Mouse (Mus musculus) layer of hippocampus, adult 2 months (tissue): Measurements from ENCODE around the gene Arhgap40. TPM values are rescaled to one million over a fixed set of nuclear protein-coding genes. Genes with fewer than 3 reads are reported as not detected.

Experiments used
- DNase-seq, 2 experiments: peaks; one replicate each; pipeline ENCODE4 v3.0.0; 2022; ENCODE audit warnings: low spot score in 2 of 2
- H3K27ac ChIP-seq: fragments of 200-600 bp; 2 replicates; pipeline ENCODE4 v1.8.1; 2022
- H3K4me3 ChIP-seq: fragments of 200-600 bp; 2 replicates; pipeline ENCODE4 v1.8.1; 2022; ENCODE audit warnings: mild to moderate bottlenecking
- CTCF ChIP-seq: fragments of 200-600 bp; conservative IDR thresholded peaks from 2 replicates; pipeline ENCODE4 v1.8.1; 2022; ENCODE audit warnings: antibody characterized with exemption, mild to moderate bottlenecking, moderate library complexity
- total RNA-seq, 2 experiments: library from RNA; stranded (reverse); gene quantifications; 2 replicates each; pipeline ENCODE4 v1.2.3; 2021

Gene Arhgap40
- total RNA-seq, 2 experiments from 2014 or later, result not detected

- Histone ChIP-seq H3K4me3 (no peak overlapping the region), H3K27ac (no peak overlapping the region)
- no peak for DNase-seq
- TF ChIP-seq CTCF, result no peak
Observed at GRCm38 (mm10) chr2:158595577-158595976, 83.0 kb downstream of the Arhgap40 start.

- no peak for DNase-seq
- no peak for TF ChIP-seq CTCF
- Histone ChIP-seq H3K27ac (no peak overlapping the region), H3K4me3 (no peak overlapping the region)
Observed at GRCm38 (mm10) chr2:158596803-158597202, 84.2 kb downstream of the Arhgap40 start.

Other genes starting within 250 kb of the Arhgap40 start
- 1 to 10 TPM; 1.4 to 1.8 TPM for gene Lbp, start 206.3 kb upstream of the Arhgap40 start, total RNA-seq
- 100 to 1,000 TPM; 566 to 626 TPM for gene Snhg11, start 137.2 kb upstream of the Arhgap40 start, total RNA-seq
- 10 to 100 TPM; 95.2 to 95.8 TPM for gene Ralgapb, start 102.9 kb upstream of the Arhgap40 start, total RNA-seq
- not detected for gene Adig, start 10.2 kb upstream of the Arhgap40 start, total RNA-seq
- 10 to 100 TPM; 63.9 to 65.4 TPM for gene Slc32a1, start 98.0 kb downstream of the Arhgap40 start, total RNA-seq
- 10 to 100 TPM; 11.3 to 12.8 TPM for gene Actr5, start 112.1 kb downstream of the Arhgap40 start, total RNA-seq
- 100 to 1,000 TPM; 147 to 150 TPM for gene Ppp1r16b, start 152.6 kb downstream of the Arhgap40 start, total RNA-seq